Mouse (Mus musculus) mammary gland, adult 2 months (tissue): ENCODE measurements around the gene Hsd3b7. TPM values are rescaled to one million over a fixed set of nuclear protein-coding genes. Genes with fewer than 3 reads are reported as not detected.

ENCODE experiments used
- polyA plus RNA-seq: library from polyadenylated mRNA; depleted of rRNA; stranded (reverse); fragments of >200 nt; gene quantifications from 2 replicates; pipeline ENCODE4 v1.2.3, GENCODE M21; 2012; ENCODE audit warnings: low replicate concordance; rRNA removed

Gene Hsd3b7
- polyA plus RNA-seq, result 113 and 134 TPM in 2 replicates

GRCm38 (mm10) chr7:127800435-127801009 lies at the start of gene Hsd3b7:
TSS of gene Hsd3b7 (plus strand) at chr7:127800604.

GRCm38 (mm10) chr7:127769651-127770038 lies 30.8 kb upstream of the Hsd3b7 start, which contains the start of gene Orai3:
TSS of gene Orai3 (plus strand) at chr7:127769815.

GRCm38 (mm10) chr7:127776426-127776825 lies 24.0 kb upstream of the Hsd3b7 start, which contains the start of gene Setd1a:
TSS of gene Setd1a (plus strand) at chr7:127776670.

GRCm38 (mm10) chr7:127785308-127785707 lies 15.1 kb upstream of the Hsd3b7 start, which contains the start of gene Gm49388:
TSS of gene Gm49388 (plus strand) at chr7:127785608.

GRCm38 (mm10) chr7:127824176-127824871 lies 23.9 kb downstream of the Hsd3b7 start, which contains the start of the genes Stx4a and Stx1b:
TSS of gene Stx4a (plus strand) at chr7:127824294.
TSS of gene Stx1b (minus strand) at chr7:127824549.

Other genes starting within 250 kb of the Hsd3b7 start
- gene Tmem265, start 239.2 kb upstream of the Hsd3b7 start, polyA plus RNA-seq, result 3.3 TPM in 1 of 2 replicates, not detected in the other
- 72.6 and 74.4 TPM in 2 replicates for gene Phkg2, start 227.3 kb upstream of the Hsd3b7 start, polyA plus RNA-seq
- gene Ccdc189, start 212.0 kb upstream of the Hsd3b7 start, polyA plus RNA-seq, result 4.0 and 5.5 TPM in 2 replicates
- gene Rnf40, start 211.8 kb upstream of the Hsd3b7 start, polyA plus RNA-seq, result 26.2 and 26.4 TPM in 2 replicates
- 11.0 and 12.2 TPM in 2 replicates for gene Zfp629, start 184.8 kb upstream of the Hsd3b7 start, polyA plus RNA-seq
- gene Bcl7c, start 91.7 kb upstream of the Hsd3b7 start, polyA plus RNA-seq, result 14.7 and 42.1 TPM in 2 replicates
- 27.0 and 30.5 TPM in 2 replicates for gene Ctf1, start 87.9 kb upstream of the Hsd3b7 start, polyA plus RNA-seq
- not detected in 2 replicates for gene Ctf2, start 68.4 kb upstream of the Hsd3b7 start, polyA plus RNA-seq
- gene Fbxl19, start 56.1 kb upstream of the Hsd3b7 start, polyA plus RNA-seq, result 21.7 and 47.3 TPM in 2 replicates
- 59.8 and 66.6 TPM in 2 replicates for gene Orai3, start 30.8 kb upstream of the Hsd3b7 start, polyA plus RNA-seq
- gene Setd1a, start 23.9 kb upstream of the Hsd3b7 start, polyA plus RNA-seq, result 9.4 and 14.6 TPM in 2 replicates
- not detected in 2 replicates for gene Gm49388, start 15.0 kb upstream of the Hsd3b7 start, polyA plus RNA-seq
- gene Stx4a, start 23.7 kb downstream of the Hsd3b7 start, polyA plus RNA-seq, result 76.6 and 81.0 TPM in 2 replicates
- 18.3 and 29.9 TPM in 2 replicates for gene Stx1b, start 23.9 kb downstream of the Hsd3b7 start, polyA plus RNA-seq
- gene Zfp646, start 75.6 kb downstream of the Hsd3b7 start, polyA plus RNA-seq, result 18.1 and 26.0 TPM in 2 replicates
- 5.9 and 11.9 TPM in 2 replicates for gene Zfp668, start 76.2 kb downstream of the Hsd3b7 start, polyA plus RNA-seq
- gene Prss53, start 90.4 kb downstream of the Hsd3b7 start, polyA plus RNA-seq, result 4.5 and 6.8 TPM in 2 replicates
- not detected in 2 replicates for gene Gm21974, start 94.8 kb downstream of the Hsd3b7 start, polyA plus RNA-seq
- gene Vkorc1, start 95.0 kb downstream of the Hsd3b7 start, polyA plus RNA-seq, result 248 and 313 TPM in 2 replicates
- gene Bckdk, start 103.5 kb downstream of the Hsd3b7 start, polyA plus RNA-seq, result 125 and 251 TPM in 2 replicates
- 13.4 and 25.0 TPM in 2 replicates for gene Kat8, start 111.9 kb downstream of the Hsd3b7 start, polyA plus RNA-seq
- 27.2 and 27.4 TPM in 2 replicates for gene Prss8, start 129.5 kb downstream of the Hsd3b7 start, polyA plus RNA-seq
- 31.6 and 38.5 TPM in 2 replicates for gene Prss36, start 146.1 kb downstream of the Hsd3b7 start, polyA plus RNA-seq
- gene Fus, start 166.9 kb downstream of the Hsd3b7 start, polyA plus RNA-seq, result 234 and 274 TPM in 2 replicates
- 66.4 and 86.7 TPM in 2 replicates for gene Pycard, start 193.3 kb downstream of the Hsd3b7 start, polyA plus RNA-seq
- gene Trim72, start 203.3 kb downstream of the Hsd3b7 start, polyA plus RNA-seq, result 0.69 and 38.4 TPM in 2 replicates